Mouse (Mus musculus) adrenal gland, postnatal 36 days (tissue): ENCODE results near the gene Nudcd3. TPM values are rescaled to one million over a fixed set of nuclear protein-coding genes. Genes with fewer than 3 reads are reported as not detected.
A peak's percentile ranks its signal among the peaks of the same experiment; 100 is the strongest.

ENCODE experiments used
- DNase-seq, 2 experiments: peaks; one replicate each; pipeline ENCODE4 v3.0.0; 2021; ENCODE audit warnings: mixed read lengths in 1 of 2
- total RNA-seq, 2 experiments: library from RNA; stranded (reverse); gene quantifications; 2 replicates each; pipeline ENCODE4 v1.2.3; 2021

Gene Nudcd3
- total RNA-seq, 2 experiments from 2014 or later, result 55.4 to 64.7 TPM

- DNase-seq, result peak in 1 of 2 experiments; percentile 22
Observed at GRCm38 (mm10) chr11:6178673-6179166, 21.5 kb downstream of the Nudcd3 start.

GRCm38 (mm10) chr11:6177781-6178420 lies 22.3 kb downstream of the Nudcd3 start:
- no peak for DNase-seq

GRCm38 (mm10) chr11:6175506-6175905 lies 24.7 kb downstream of the Nudcd3 start:
- no peak for DNase-seq

GRCm38 (mm10) chr11:6174719-6175118 lies 25.5 kb downstream of the Nudcd3 start:
- peak; percentile 61 for DNase-seq

- DNase-seq, result no peak
Observed at GRCm38 (mm10) chr11:6169041-6169663, 31.1 kb downstream of the Nudcd3 start.

GRCm38 (mm10) chr11:6166351-6166750 lies 33.9 kb downstream of the Nudcd3 start:
- no peak for DNase-seq

- DNase-seq, result no peak
Observed at GRCm38 (mm10) chr11:6165391-6166081, 34.7 kb downstream of the Nudcd3 start.

GRCm38 (mm10) chr11:6164781-6165180 lies 35.4 kb downstream of the Nudcd3 start:
- DNase-seq, result no peak

- DNase-seq, result no peak
Observed at GRCm38 (mm10) chr11:6163706-6164105, 36.5 kb downstream of the Nudcd3 start.

- DNase-seq, result no peak
Observed at GRCm38 (mm10) chr11:6163062-6163461, 37.2 kb downstream of the Nudcd3 start.

- DNase-seq, result no peak
Observed at GRCm38 (mm10) chr11:6161549-6161948, 38.7 kb downstream of the Nudcd3 start.

- DNase-seq, result no peak
Observed at GRCm38 (mm10) chr11:6160663-6161271, 39.4 kb downstream of the Nudcd3 start.

GRCm38 (mm10) chr11:6159704-6160275 lies 40.4 kb downstream of the Nudcd3 start:
- DNase-seq, result no peak

GRCm38 (mm10) chr11:6158515-6158914 lies 41.7 kb downstream of the Nudcd3 start:
- DNase-seq, result no peak

GRCm38 (mm10) chr11:6157119-6157518 lies 43.1 kb downstream of the Nudcd3 start:
- no peak for DNase-seq

- DNase-seq, result no peak
Observed at GRCm38 (mm10) chr11:6156651-6157050, 43.6 kb downstream of the Nudcd3 start.

- DNase-seq, result peak; percentile 21 to 31
Observed at GRCm38 (mm10) chr11:6154211-6154701, 46.0 kb downstream of the Nudcd3 start.

- no peak for DNase-seq
Observed at GRCm38 (mm10) chr11:6152864-6153263, 47.4 kb downstream of the Nudcd3 start.

GRCm38 (mm10) chr11:6138233-6138950 lies 61.8 kb downstream of the Nudcd3 start:
- no peak for DNase-seq

- no peak for DNase-seq
Observed at GRCm38 (mm10) chr11:6132886-6133285, 67.3 kb downstream of the Nudcd3 start.

GRCm38 (mm10) chr11:6130578-6130977 lies 69.6 kb downstream of the Nudcd3 start:
- DNase-seq, result peak in 1 of 2 experiments; percentile 21
